Mouse (Mus musculus): ENCODE measurements around the gene Dnajc25. TPM values are rescaled to one million over a fixed set of nuclear protein-coding genes. Genes with fewer than 3 reads are reported as not detected.

Gene Dnajc25
- polyA plus RNA-seq, 1 experiment from 2014 or later: 5.5 TPM

DNA sequence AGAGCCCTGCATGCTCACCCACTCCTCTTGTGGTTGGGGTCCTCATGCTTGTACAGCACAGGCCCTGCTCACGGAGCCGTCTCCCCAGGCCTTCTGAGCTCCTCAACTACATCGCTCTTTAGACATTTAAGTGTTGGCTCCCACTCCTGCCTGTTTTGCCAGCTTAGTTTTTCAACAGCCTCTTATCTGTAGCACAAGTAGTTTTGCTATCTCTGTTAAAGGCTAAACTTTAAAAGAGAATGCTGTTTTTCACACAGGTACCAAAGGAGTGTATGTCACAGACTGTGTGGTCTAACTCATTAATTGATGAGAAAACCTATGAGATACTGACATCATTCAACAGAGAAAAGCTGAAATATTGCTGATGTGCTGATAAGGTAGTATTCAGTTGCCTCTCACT is 16.6 kb downstream of the Dnajc25 start:
- Histone ChIP-seq H3K9ac (ENCODE audit: low read depth, low read length) (no peak overlapping the region), H3K4me3 (ENCODE audit: low read depth, low read length) (no peak overlapping the region), H3K27me3 (ENCODE audit: control insufficient read depth, insufficient read depth, low read depth, low read length) (no peaks in the 10 kb centered on the region), H3K4me1 (ENCODE audit: control insufficient read depth, insufficient read depth, low read length) (peaks cover 3% of the 10 kb centered on the region), H3K9me3 (replicated peaks; ENCODE audit: control insufficient read depth, low read length, poor library complexity, severe bottlenecking) (no peaks in the 10 kb centered on the region), H3K36me3 (ENCODE audit: control insufficient read depth, insufficient read depth, low read length) (no peaks in the 10 kb centered on the region), H3K27ac (ENCODE audit: low read length) (no peak overlapping the region), H3K4me2 (ENCODE audit: low read length) (no peak overlapping the region)
- no peak for ATAC-seq
- WGBS: 69% methylated on average over 3 of the region's 3 CpGs

DNA sequence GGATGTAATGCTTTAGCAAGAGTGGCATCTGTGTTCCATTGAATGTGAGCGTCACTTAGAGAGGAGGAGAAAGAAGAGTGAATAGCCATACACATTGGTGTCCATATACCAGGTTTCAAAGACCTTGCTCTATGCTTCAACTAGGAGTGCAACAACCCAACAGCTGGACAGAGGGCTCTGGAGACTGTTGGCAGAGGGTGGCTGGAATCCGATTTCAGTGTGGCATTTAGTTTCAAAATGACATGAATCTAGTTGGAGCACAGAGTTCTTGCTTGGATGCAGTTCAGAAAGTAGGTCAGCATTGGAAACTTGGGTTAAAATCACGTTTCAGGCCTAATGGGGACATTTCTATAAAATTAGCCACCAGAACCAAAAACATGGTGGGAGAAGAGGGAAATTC is 20.3 kb downstream of the Dnajc25 start:
- no peak overlapping the region for H3K9ac ChIP-seq (ENCODE audit: low read depth, low read length)
- H3K27me3 ChIP-seq (ENCODE audit: control insufficient read depth, insufficient read depth, low read depth, low read length): no peaks in the 10 kb centered on the region
- no peaks in the 10 kb centered on the region; the same call in 1 of the 2 replicates for H3K4me1 ChIP-seq (ENCODE audit: control insufficient read depth, insufficient read depth, low read length)
- H3K4me3 ChIP-seq (ENCODE audit: low read depth, low read length): no peak overlapping the region
- WGBS: 87% methylated on average over 3 of the region's 3 CpGs
- no peak overlapping the region for H3K27ac ChIP-seq (ENCODE audit: low read length)
- H3K36me3 ChIP-seq (ENCODE audit: control insufficient read depth, insufficient read depth, low read length): peaks cover 13% of the 10 kb centered on the region
- no peak overlapping the region for H3K4me2 ChIP-seq (ENCODE audit: low read length)
- no peak for ATAC-seq
- H3K9me3 ChIP-seq (replicated peaks; ENCODE audit: control insufficient read depth, low read length, poor library complexity, severe bottlenecking): no peaks in the 10 kb centered on the region

DNA sequence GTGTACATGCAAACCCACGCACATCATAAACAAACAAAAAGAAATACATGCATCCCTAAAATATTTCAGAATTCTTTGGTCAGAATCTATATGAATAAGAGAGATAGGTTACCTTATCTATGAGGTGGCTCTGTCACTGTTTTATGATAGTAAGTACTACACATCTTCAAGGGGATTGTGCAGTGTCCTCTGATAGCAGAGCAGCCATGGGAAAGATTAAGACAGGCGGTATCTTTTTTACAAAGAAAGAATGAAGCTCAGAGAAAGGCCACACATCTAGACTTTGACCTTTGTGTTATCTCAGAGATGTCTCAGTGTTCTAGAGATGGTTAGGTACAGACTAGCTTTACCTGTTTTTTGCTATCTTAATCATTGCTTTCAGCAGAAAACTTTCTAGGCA is 22.1 kb downstream of the Dnajc25 start:
- Histone ChIP-seq H3K36me3 (ENCODE audit: control insufficient read depth, insufficient read depth, low read length) (peaks cover 15% of the 10 kb centered on the region), H3K27me3 (ENCODE audit: control insufficient read depth, insufficient read depth, low read depth, low read length) (no peaks in the 10 kb centered on the region), H3K9ac (ENCODE audit: low read depth, low read length) (no peak overlapping the region), H3K4me3 (ENCODE audit: low read depth, low read length) (no peak overlapping the region), H3K4me2 (ENCODE audit: low read length) (no peak overlapping the region), H3K4me1 (ENCODE audit: control insufficient read depth, insufficient read depth, low read length) (no peaks in the 10 kb centered on the region; the same call in 1 of the 2 replicates), H3K9me3 (replicated peaks; ENCODE audit: control insufficient read depth, low read length, poor library complexity, severe bottlenecking) (no peaks in the 10 kb centered on the region), H3K27ac (ENCODE audit: low read length) (no peak overlapping the region)
- no peak for ATAC-seq
- 94% methylated on average over 2 of the region's 2 CpGs for WGBS

DNA sequence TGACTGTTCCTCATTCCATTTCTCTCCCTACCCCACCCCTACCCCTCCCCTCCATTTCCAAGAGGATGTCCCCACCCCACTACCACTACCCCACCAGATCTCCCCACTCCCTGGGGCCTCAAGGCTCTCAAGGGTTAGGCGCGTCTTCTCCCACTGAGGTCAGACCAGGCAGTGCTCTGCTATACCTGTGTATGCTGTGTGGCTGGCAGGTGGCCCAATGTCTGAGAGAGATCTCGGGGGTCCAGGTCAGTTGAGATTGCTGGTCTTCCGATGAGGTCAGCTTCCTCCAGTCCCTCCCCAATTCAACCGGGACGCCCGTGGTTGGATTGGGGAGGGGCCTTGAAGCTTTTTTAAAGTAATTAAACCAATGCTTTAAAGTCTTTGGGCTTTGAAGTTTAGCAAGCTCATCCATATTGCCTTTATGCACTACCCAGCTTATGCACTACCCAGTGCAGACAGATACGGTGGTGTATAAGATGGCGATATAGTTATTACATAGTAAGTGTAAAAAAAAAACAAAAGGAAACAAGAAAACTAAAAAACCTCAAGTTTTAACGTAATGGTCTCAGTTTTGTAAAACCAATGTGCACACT is 39.6 kb downstream of the Dnajc25 start:
- H3K9me3 ChIP-seq (replicated peaks; ENCODE audit: control insufficient read depth, low read length, poor library complexity, severe bottlenecking): no peaks in the 10 kb centered on the region
- no peaks in the 10 kb centered on the region for H3K27me3 ChIP-seq (ENCODE audit: control insufficient read depth, insufficient read depth, low read depth, low read length)
- H3K4me2 ChIP-seq (ENCODE audit: low read length): peak overlapping the region; percentile 66
- peak overlapping the region; percentile 85 for H3K4me3 ChIP-seq (ENCODE audit: low read depth, low read length)
- H3K9ac ChIP-seq (ENCODE audit: low read depth, low read length): no peak overlapping the region
- peaks cover 9% of the 10 kb centered on the region for H3K4me1 ChIP-seq (ENCODE audit: control insufficient read depth, insufficient read depth, low read length)
- peak overlapping the region; percentile 96 for H3K27ac ChIP-seq (ENCODE audit: low read length)
- WGBS: 79% methylated on average over 10 of the region's 10 CpGs
- peak; percentile 52 for ATAC-seq
- H3K36me3 ChIP-seq (ENCODE audit: control insufficient read depth, insufficient read depth, low read length): no peaks in the 10 kb centered on the region

DNA sequence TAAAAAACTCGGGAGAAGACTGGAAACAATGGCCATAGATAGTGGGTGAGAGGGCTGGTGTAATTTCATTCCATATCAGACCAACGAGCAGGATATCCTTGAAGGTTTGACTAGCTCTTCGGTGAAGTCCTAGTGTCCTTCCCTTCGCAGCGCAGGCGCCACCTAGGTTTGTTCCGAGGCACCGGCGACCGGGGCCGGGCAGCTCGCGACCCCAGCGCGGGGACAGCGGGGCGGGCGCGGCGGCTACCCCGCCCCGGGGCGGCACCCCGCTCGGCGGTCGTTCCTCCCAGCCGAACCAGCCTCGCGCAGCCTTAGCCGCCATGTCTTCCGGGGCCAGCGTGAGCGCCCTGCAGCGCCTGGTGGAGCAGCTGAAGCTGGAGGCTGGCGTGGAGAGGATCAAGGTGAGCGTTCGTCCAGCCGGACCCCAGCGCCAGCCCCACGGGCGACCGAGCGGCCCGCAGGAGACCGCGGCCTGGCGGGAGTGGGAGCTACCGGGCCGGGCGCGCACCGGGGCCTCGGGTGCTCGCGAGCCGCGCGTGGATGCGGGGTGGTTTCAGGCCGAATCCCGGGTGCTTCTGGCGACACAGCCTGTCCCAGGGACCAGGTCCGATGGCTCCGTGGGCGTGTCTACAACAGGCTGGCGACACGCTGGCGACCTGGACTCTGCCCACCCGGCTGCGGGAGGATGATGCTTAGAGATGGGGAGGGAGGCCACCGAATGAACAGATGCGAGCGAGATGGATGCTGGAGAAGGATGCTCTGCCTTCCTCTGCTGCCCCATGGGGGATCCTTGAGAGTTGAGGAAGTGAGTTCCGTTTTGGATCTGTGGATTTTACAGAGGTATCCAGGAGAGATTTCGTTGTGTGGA is 40.3 kb downstream of the Dnajc25 start, which contains the start of gene Gng10:
Gene Gng10, plus strand, starts transcription at position 171 of the 868 bp plus-strand sequence.
- peak within 1 kb of the TSS; percentile 96 for H3K9ac ChIP-seq (ENCODE audit: low read depth, low read length)
- H3K36me3 ChIP-seq (ENCODE audit: control insufficient read depth, insufficient read depth, low read length): 0 out of 2 replicates have a peak, but pooled peaks cover 2% of the 10 kb centered on the region
- peak within 1 kb of the TSS; percentile 66 for H3K4me2 ChIP-seq (ENCODE audit: low read length)
- no peaks in the 10 kb centered on the region for H3K27me3 ChIP-seq (ENCODE audit: control insufficient read depth, insufficient read depth, low read depth, low read length)
- ATAC-seq: peak; percentile 89
- H3K27ac ChIP-seq (ENCODE audit: low read length): peak within 1 kb of the TSS; percentile 96
- H3K4me1 ChIP-seq (ENCODE audit: control insufficient read depth, insufficient read depth, low read length): peaks cover 9% of the 10 kb centered on the region
- H3K4me3 ChIP-seq (ENCODE audit: low read depth, low read length): peak within 1 kb of the TSS; percentile 85
- no peaks in the 10 kb centered on the region for H3K9me3 ChIP-seq (replicated peaks; ENCODE audit: control insufficient read depth, low read length, poor library complexity, severe bottlenecking)
- 5% methylated on average over 69 of the region's 76 CpGs for WGBS

DNA sequence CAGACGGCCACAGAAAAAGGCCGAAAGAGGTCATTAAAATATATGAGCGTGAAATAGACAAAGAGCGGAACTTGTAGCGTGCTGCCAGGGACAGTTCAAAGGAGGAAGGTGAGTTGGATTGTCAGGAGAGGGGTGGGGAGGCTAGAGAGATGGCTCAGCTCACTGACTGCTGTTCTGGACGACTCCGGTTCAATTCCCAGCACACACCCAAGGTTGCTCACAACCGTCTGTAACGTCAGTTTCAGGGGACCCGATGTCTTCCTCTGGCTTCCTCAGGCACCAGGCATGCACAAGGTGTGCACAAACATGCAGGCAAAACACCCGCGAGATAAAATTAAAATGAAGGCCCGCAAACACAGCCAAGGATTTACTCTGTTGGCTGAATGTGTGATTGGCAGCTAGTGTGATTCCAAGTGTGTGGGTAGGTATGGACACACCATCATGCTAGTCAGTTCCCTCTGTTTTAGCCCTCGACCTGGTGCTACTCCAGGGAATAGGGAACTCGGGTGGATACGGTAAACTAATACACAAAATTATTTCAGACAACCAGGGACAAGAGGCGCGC is 41.0 kb downstream of the Dnajc25 start:
- Histone ChIP-seq H3K4me1 (ENCODE audit: control insufficient read depth, insufficient read depth, low read length) (peaks cover 9% of the 10 kb centered on the region), H3K36me3 (ENCODE audit: control insufficient read depth, insufficient read depth, low read length) (0 out of 2 replicates have a peak, but pooled peaks cover 3% of the 10 kb centered on the region), H3K9me3 (replicated peaks; ENCODE audit: control insufficient read depth, low read length, poor library complexity, severe bottlenecking) (no peaks in the 10 kb centered on the region), H3K4me2 (ENCODE audit: low read length) (peak overlapping the region; percentile 66), H3K27me3 (ENCODE audit: control insufficient read depth, insufficient read depth, low read depth, low read length) (no peaks in the 10 kb centered on the region), H3K27ac (ENCODE audit: low read length) (peak overlapping the region; percentile 96), H3K4me3 (ENCODE audit: low read depth, low read length) (peak overlapping the region; percentile 85), H3K9ac (ENCODE audit: low read depth, low read length) (peak overlapping the region; percentile 96)
- 54% methylated on average over 18 of the region's 18 CpGs for WGBS
- peak; percentile 51 for ATAC-seq

DNA sequence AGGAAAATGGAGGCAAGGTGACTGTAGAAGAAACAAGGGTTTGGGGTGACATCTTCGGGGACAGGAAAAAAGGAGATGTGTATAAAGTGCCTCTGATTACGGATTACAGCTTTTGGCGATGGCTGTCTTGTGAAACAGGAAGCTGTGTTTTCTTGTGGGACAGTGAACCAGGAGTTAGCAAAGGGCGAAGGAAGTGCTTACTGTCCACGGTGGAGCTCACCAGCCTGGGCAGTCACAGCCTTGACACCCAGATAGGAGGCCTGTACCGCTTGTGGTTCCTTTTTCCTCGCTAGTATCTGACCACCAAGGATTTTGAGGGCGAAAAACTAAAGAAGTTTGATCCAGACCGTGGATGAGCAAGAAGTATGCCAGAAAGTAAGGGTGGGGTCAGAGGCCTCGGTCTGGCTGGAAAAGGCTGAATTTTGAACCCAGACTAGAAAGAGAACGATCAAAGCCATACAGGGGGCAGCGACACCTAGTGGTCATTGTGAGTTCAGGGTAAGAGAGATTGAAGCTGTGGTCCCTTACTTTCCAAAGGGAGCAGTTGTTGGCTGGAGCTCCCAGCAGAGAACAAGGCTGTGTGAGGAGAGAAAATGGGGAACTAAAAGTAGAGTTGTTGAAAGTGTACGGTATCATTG is 41.7 kb downstream of the Dnajc25 start:
- H3K27ac ChIP-seq (ENCODE audit: low read length): no peak overlapping the region
- H3K36me3 ChIP-seq (ENCODE audit: control insufficient read depth, insufficient read depth, low read length): 0 out of 2 replicates have a peak, but pooled peaks cover 3% of the 10 kb centered on the region
- no peaks in the 10 kb centered on the region for H3K9me3 ChIP-seq (replicated peaks; ENCODE audit: control insufficient read depth, low read length, poor library complexity, severe bottlenecking)
- 52% methylated on average over 13 of the region's 13 CpGs for WGBS
- peaks cover 9% of the 10 kb centered on the region for H3K4me1 ChIP-seq (ENCODE audit: control insufficient read depth, insufficient read depth, low read length)
- no peak overlapping the region for H3K9ac ChIP-seq (ENCODE audit: low read depth, low read length)
- peak overlapping the region; percentile 66 for H3K4me2 ChIP-seq (ENCODE audit: low read length)
- peak overlapping the region; percentile 85; the same call in 1 of the 2 replicates for H3K4me3 ChIP-seq (ENCODE audit: low read depth, low read length)
- no peaks in the 10 kb centered on the region for H3K27me3 ChIP-seq (ENCODE audit: control insufficient read depth, insufficient read depth, low read depth, low read length)
- no peak for ATAC-seq

DNA sequence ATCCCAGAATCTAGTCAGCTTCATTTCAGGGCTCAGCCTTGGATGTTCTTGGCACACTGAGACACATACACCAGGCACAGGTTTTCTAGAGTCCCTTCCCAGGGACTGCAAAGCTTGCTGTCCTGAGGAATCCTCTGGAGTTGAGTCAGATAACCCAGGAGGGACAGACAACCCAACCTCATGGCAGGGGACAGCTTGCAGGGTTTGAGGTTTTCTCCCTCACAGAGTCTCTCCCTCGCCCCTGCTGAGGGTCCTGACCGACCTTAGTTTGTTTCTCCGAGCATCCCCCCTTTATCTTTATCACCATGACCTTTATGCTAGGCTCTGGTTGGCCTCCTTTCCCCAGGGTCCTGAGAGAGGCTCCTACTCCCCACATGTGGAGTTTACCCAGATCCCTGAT is 42.7 kb downstream of the Dnajc25 start:
- no peaks in the 10 kb centered on the region for H3K27me3 ChIP-seq (ENCODE audit: control insufficient read depth, insufficient read depth, low read depth, low read length)
- H3K9me3 ChIP-seq (replicated peaks; ENCODE audit: control insufficient read depth, low read length, poor library complexity, severe bottlenecking): no peaks in the 10 kb centered on the region
- no peak overlapping the region for H3K27ac ChIP-seq (ENCODE audit: low read length)
- peaks cover 9% of the 10 kb centered on the region for H3K4me1 ChIP-seq (ENCODE audit: control insufficient read depth, insufficient read depth, low read length)
- H3K4me3 ChIP-seq (ENCODE audit: low read depth, low read length): no peak overlapping the region
- ATAC-seq: no peak
- no peak overlapping the region for H3K4me2 ChIP-seq (ENCODE audit: low read length)
- no peak overlapping the region for H3K9ac ChIP-seq (ENCODE audit: low read depth, low read length)
- 0 out of 2 replicates have a peak, but pooled peaks cover 3% of the 10 kb centered on the region for H3K36me3 ChIP-seq (ENCODE audit: control insufficient read depth, insufficient read depth, low read length)
- WGBS: 74% methylated on average over 3 of the region's 3 CpGs

Measured in midbrain, embryonic 16.5 days (tissue).